Mouse (Mus musculus): ENCODE data around the gene Nrros. TPM values are rescaled to one million over a fixed set of nuclear protein-coding genes. Genes with fewer than 3 reads are reported as not detected.

Gene Nrros
- polyA plus RNA-seq, 1 experiment from 2014 or later: 21.9 TPM

- Histone ChIP-seq H3K9me3 (replicated peaks; ENCODE audit: control insufficient read depth, low read length) (no peaks in the 10 kb centered on the region), H3K36me3 (ENCODE audit: control insufficient read depth, insufficient read depth, low read length) (no peaks in the 10 kb centered on the region), H3K9ac (ENCODE audit: low read length) (no peak overlapping the region), H3K27ac (ENCODE audit: low read length) (no peak overlapping the region), H3K4me2 (ENCODE audit: low read depth, low read length) (no peak overlapping the region), H3K4me3 (replicated peaks; ENCODE audit: low read length) (no peak overlapping the region), H3K4me1 (ENCODE audit: control insufficient read depth, insufficient read depth, low read length) (no peaks in the 10 kb centered on the region), H3K27me3 (ENCODE audit: control insufficient read depth, insufficient read depth, low read length) (no peaks in the 10 kb centered on the region)
- 92% methylated on average over 5 of the region's 5 CpGs for WGBS
- ATAC-seq (ENCODE audit: insufficient read depth, low FRiP score): no peak
Measured at GRCm38 (mm10) chr16:32186056-32186455, 20.7 kb upstream of the Nrros start.

GRCm38 (mm10) chr16:32179333-32179901 lies 14.0 kb upstream of the Nrros start, which contains the start of gene Bex6:
TSS of gene Bex6 (plus strand) at chr16:32179823.
- no peak within 1 kb of the TSS for H3K9ac ChIP-seq (ENCODE audit: low read length)
- no peaks in the 10 kb centered on the region for H3K27me3 ChIP-seq (ENCODE audit: control insufficient read depth, insufficient read depth, low read length)
- H3K4me3 ChIP-seq (replicated peaks; ENCODE audit: low read length): no peak within 1 kb of the TSS
- 78% methylated on average over 6 of the region's 6 CpGs for WGBS
- no peak within 1 kb of the TSS for H3K4me2 ChIP-seq (ENCODE audit: low read depth, low read length)
- H3K36me3 ChIP-seq (ENCODE audit: control insufficient read depth, insufficient read depth, low read length): no peaks in the 10 kb centered on the region
- H3K4me1 ChIP-seq (ENCODE audit: control insufficient read depth, insufficient read depth, low read length): 0 out of 2 replicates have a peak, but pooled peaks cover 3% of the 10 kb centered on the region
- no peak within 1 kb of the TSS for H3K27ac ChIP-seq (ENCODE audit: low read length)
- H3K9me3 ChIP-seq (replicated peaks; ENCODE audit: control insufficient read depth, low read length): no peaks in the 10 kb centered on the region
- ATAC-seq (ENCODE audit: insufficient read depth, low FRiP score): no peak

DNA sequence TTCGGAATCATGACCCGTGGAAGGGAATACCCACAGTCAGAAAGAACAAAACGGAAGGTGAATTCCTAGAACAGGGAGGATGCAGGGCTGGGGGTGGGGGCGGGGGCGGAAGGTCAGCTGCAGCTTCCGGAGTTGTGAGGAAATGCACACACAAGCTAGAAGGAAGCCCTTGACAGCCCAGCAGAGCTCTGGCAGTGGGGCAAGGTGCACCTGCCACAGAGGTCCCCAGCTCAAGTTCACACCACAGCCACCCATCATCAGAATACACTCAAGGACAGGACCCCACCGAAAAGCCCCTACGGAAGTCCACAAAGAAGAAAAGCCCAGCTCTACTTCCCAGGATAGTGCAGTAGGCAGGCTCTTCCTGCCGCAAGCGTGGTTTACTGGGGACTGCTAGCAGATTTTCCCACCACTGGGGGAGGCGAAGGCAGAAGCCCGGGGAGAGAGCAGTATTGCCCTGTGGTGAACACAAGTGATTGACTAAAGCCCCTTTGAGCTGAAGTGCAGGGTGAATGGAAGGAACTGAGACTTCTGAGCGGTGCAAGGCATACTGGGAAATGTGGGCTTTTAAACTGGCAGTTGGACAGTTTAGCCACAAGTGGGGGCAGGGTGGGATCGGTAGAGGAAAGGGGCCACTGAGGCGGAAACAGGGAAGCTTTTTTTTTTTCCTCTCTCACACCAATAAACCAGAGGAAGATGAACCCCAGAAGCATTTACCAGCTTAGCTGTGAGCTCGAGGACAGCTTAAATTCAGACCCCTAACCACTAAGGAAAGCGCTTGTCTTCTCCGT lies 11.7 kb upstream of the Nrros start:
- H3K36me3 ChIP-seq (ENCODE audit: control insufficient read depth, insufficient read depth, low read length): no peaks in the 10 kb centered on the region
- peak; percentile 29; the same call in 1 of the 2 replicates for ATAC-seq (ENCODE audit: insufficient read depth, low FRiP score)
- no peak overlapping the region for H3K4me3 ChIP-seq (replicated peaks; ENCODE audit: low read length)
- no peaks in the 10 kb centered on the region for H3K9me3 ChIP-seq (replicated peaks; ENCODE audit: control insufficient read depth, low read length)
- no peaks in the 10 kb centered on the region for H3K27me3 ChIP-seq (ENCODE audit: control insufficient read depth, insufficient read depth, low read length)
- 0 out of 2 replicates have a peak, but pooled peaks cover 3% of the 10 kb centered on the region for H3K4me1 ChIP-seq (ENCODE audit: control insufficient read depth, insufficient read depth, low read length)
- H3K9ac ChIP-seq (ENCODE audit: low read length): no peak overlapping the region
- H3K4me2 ChIP-seq (ENCODE audit: low read depth, low read length): peak overlapping the region; percentile 27; the same call in 1 of the 2 replicates
- peak overlapping the region; percentile 73 for H3K27ac ChIP-seq (ENCODE audit: low read length)
- WGBS: 54% methylated on average over 18 of the region's 18 CpGs

GRCm38 (mm10) chr16:32175029-32175428 lies 9.6 kb upstream of the Nrros start:
- H3K36me3 ChIP-seq (ENCODE audit: control insufficient read depth, insufficient read depth, low read length): no peaks in the 10 kb centered on the region
- no peaks in the 10 kb centered on the region for H3K27me3 ChIP-seq (ENCODE audit: control insufficient read depth, insufficient read depth, low read length)
- no peaks in the 10 kb centered on the region for H3K9me3 ChIP-seq (replicated peaks; ENCODE audit: control insufficient read depth, low read length)
- no peak overlapping the region for H3K4me3 ChIP-seq (replicated peaks; ENCODE audit: low read length)
- no peak overlapping the region for H3K9ac ChIP-seq (ENCODE audit: low read length)
- no peak for ATAC-seq (ENCODE audit: insufficient read depth, low FRiP score)
- no peak overlapping the region for H3K27ac ChIP-seq (ENCODE audit: low read length)
- no peak overlapping the region for H3K4me2 ChIP-seq (ENCODE audit: low read depth, low read length)
- WGBS: 79% methylated on average over 4 of the region's 4 CpGs
- H3K4me1 ChIP-seq (ENCODE audit: control insufficient read depth, insufficient read depth, low read length): 0 out of 2 replicates have a peak, but pooled peaks cover 3% of the 10 kb centered on the region

GRCm38 (mm10) chr16:32174340-32175005 lies 9.1 kb upstream of the Nrros start:
- H3K4me2 ChIP-seq (ENCODE audit: low read depth, low read length): no peak overlapping the region
- H3K4me1 ChIP-seq (ENCODE audit: control insufficient read depth, insufficient read depth, low read length): 0 out of 2 replicates have a peak, but pooled peaks cover 3% of the 10 kb centered on the region
- H3K27ac ChIP-seq (ENCODE audit: low read length): no peak overlapping the region
- H3K4me3 ChIP-seq (replicated peaks; ENCODE audit: low read length): no peak overlapping the region
- H3K36me3 ChIP-seq (ENCODE audit: control insufficient read depth, insufficient read depth, low read length): no peaks in the 10 kb centered on the region
- 64% methylated on average over 8 of the region's 8 CpGs for WGBS
- no peaks in the 10 kb centered on the region for H3K27me3 ChIP-seq (ENCODE audit: control insufficient read depth, insufficient read depth, low read length)
- H3K9me3 ChIP-seq (replicated peaks; ENCODE audit: control insufficient read depth, low read length): no peaks in the 10 kb centered on the region
- H3K9ac ChIP-seq (ENCODE audit: low read length): no peak overlapping the region
- no peak for ATAC-seq (ENCODE audit: insufficient read depth, low FRiP score)

GRCm38 (mm10) chr16:32173401-32173800 lies 8.0 kb upstream of the Nrros start:
- Histone ChIP-seq H3K4me1 (ENCODE audit: control insufficient read depth, insufficient read depth, low read length) (0 out of 2 replicates have a peak, but pooled peaks cover 3% of the 10 kb centered on the region), H3K4me2 (ENCODE audit: low read depth, low read length) (no peak overlapping the region), H3K27ac (ENCODE audit: low read length) (no peak overlapping the region), H3K4me3 (replicated peaks; ENCODE audit: low read length) (no peak overlapping the region), H3K27me3 (ENCODE audit: control insufficient read depth, insufficient read depth, low read length) (no peaks in the 10 kb centered on the region), H3K36me3 (ENCODE audit: control insufficient read depth, insufficient read depth, low read length) (no peaks in the 10 kb centered on the region), H3K9me3 (replicated peaks; ENCODE audit: control insufficient read depth, low read length) (no peaks in the 10 kb centered on the region), H3K9ac (ENCODE audit: low read length) (no peak overlapping the region)
- ATAC-seq (ENCODE audit: insufficient read depth, low FRiP score): no peak
- WGBS: 76% methylated on average over 10 of the region's 11 CpGs

DNA sequence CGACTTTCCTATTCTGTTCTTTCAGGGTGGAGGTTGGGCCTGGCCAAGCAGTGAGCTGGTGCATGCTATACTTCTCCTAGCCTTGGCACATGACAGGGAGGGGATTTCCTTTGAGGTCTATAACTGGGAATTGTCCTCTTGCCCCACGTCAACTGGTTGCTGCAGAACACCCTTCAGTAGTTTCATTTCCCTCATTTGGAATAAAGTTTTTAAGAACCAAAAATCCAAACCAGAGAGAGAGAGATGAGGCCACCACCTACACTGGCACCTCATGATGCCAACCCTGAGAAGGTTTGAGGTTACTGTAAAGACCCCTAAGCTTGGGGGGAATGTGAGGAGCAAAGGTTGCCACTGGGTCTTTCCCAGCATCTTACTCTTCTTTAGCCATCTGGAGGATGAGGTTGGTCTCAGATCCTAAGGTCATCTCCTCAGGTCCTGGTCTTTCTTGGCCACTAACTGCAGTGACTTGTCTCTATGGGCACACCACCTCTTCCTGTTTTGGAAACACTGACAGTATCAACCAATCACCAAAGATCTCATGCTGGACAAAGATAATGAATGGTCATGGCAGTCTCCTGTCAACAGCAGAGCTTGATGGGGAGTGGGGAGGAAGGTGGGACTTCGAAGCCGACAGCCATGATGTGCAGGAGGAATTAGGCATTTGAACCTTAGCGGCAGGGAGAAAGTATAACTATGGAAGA lies 5.8 kb upstream of the Nrros start:
- Histone ChIP-seq H3K9me3 (replicated peaks; ENCODE audit: control insufficient read depth, low read length) (no peaks in the 10 kb centered on the region), H3K9ac (ENCODE audit: low read length) (no peak overlapping the region), H3K27ac (ENCODE audit: low read length) (no peak overlapping the region), H3K4me3 (replicated peaks; ENCODE audit: low read length) (no peak overlapping the region), H3K4me2 (ENCODE audit: low read depth, low read length) (no peak overlapping the region), H3K36me3 (ENCODE audit: control insufficient read depth, insufficient read depth, low read length) (no peaks in the 10 kb centered on the region), H3K27me3 (ENCODE audit: control insufficient read depth, insufficient read depth, low read length) (no peaks in the 10 kb centered on the region), H3K4me1 (ENCODE audit: control insufficient read depth, insufficient read depth, low read length) (no peaks in the 10 kb centered on the region)
- 88% methylated on average over 5 of the region's 5 CpGs for WGBS
- ATAC-seq (ENCODE audit: insufficient read depth, low FRiP score): no peak

GRCm38 (mm10) chr16:32167819-32168545 lies 2.6 kb upstream of the Nrros start:
- H3K27ac ChIP-seq (ENCODE audit: low read length): no peak overlapping the region
- H3K27me3 ChIP-seq (ENCODE audit: control insufficient read depth, insufficient read depth, low read length): no peaks in the 10 kb centered on the region
- no peak overlapping the region for H3K9ac ChIP-seq (ENCODE audit: low read length)
- no peak overlapping the region for H3K4me3 ChIP-seq (replicated peaks; ENCODE audit: low read length)
- no peak for ATAC-seq (ENCODE audit: insufficient read depth, low FRiP score)
- no peaks in the 10 kb centered on the region for H3K9me3 ChIP-seq (replicated peaks; ENCODE audit: control insufficient read depth, low read length)
- peaks cover 5% of the 10 kb centered on the region for H3K4me1 ChIP-seq (ENCODE audit: control insufficient read depth, insufficient read depth, low read length)
- no peak overlapping the region for H3K4me2 ChIP-seq (ENCODE audit: low read depth, low read length)
- H3K36me3 ChIP-seq (ENCODE audit: control insufficient read depth, insufficient read depth, low read length): no peaks in the 10 kb centered on the region
- WGBS: 87% methylated on average over 4 of the region's 4 CpGs

All from stomach, embryonic 16.5 days (tissue).